Mouse (Mus musculus) hematopoietic multipotent progenitor cell, adult 10-12 weeks (in vitro differentiated cells): ENCODE measurements around the gene Nsd1. TPM values are rescaled to one million over a fixed set of nuclear protein-coding genes. Genes with fewer than 3 reads are reported as not detected.

Experiments used
- polyA plus RNA-seq: library from polyadenylated mRNA; stranded (reverse); fragments of >175 nt; gene quantifications from 2 replicates; pipeline ENCODE4 v1.2.3, GENCODE M21; 2012; ENCODE audit warnings: low replicate concordance

Nsd1 gene
- 20.4 and 23.9 TPM in 2 replicates for polyA plus RNA-seq

DNA sequence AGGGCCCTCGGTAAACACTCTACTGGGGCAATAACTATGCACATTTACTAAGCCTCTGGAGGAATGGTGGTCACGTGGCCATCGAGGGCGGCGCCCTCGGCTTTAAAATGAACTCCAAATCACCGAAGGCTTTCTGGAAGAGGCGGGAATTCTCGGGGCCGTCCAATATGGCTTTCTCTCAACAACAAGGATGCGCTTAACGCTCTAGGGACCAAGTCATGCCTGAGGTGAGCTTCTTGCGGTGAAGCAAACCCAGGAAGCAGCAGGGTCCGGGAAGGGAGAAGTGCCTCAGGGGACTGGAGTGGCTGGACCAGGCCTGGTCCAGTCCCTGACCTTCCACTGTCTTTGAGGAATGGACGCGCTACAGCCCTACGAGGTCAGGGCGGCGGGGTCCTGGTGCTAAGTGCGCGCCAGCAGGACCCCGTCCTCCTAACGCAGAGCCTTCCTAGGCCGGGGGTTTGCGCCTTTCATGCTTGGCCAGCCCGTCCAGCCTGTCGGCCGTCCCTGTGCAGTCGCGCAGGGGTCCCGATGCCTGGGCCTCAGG lies at the start of gene Nsd1:
Gene Nsd1 (plus strand): TSS at position 134 of the 544 bp plus-strand sequence.

DNA sequence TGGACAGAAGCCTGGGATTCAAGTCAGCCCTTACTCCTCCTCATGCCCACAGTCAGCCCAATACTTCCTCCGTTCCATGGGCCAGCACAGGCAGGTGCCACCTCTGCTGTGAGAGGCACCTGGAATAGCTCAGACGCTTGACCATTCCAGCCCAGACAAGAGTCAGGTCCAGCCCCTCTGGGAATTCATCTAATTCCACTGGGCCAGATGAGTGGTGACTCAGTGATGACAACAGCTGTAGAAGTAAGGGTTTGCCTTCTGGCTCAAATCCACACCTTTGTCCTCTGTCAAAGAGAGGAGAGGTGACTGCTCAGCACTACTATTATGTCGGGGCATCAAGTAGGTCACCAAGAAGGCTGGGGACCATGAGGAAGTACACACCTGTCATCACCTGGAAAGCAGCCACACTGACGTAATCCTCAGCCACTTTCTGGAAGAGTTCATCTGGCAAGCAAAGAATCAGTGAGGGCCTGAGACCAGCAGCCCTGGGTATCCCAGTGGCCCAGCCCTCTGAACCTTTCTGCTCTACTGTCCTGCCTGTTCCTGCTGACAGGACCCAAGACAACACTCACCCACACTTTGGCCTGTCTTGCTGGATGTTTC lies 110.5 kb downstream of the Nsd1 start, which contains the start of gene Prelid1:
Gene Prelid1 (plus strand): TSS at position 570 of the 603 bp plus-strand sequence.

DNA sequence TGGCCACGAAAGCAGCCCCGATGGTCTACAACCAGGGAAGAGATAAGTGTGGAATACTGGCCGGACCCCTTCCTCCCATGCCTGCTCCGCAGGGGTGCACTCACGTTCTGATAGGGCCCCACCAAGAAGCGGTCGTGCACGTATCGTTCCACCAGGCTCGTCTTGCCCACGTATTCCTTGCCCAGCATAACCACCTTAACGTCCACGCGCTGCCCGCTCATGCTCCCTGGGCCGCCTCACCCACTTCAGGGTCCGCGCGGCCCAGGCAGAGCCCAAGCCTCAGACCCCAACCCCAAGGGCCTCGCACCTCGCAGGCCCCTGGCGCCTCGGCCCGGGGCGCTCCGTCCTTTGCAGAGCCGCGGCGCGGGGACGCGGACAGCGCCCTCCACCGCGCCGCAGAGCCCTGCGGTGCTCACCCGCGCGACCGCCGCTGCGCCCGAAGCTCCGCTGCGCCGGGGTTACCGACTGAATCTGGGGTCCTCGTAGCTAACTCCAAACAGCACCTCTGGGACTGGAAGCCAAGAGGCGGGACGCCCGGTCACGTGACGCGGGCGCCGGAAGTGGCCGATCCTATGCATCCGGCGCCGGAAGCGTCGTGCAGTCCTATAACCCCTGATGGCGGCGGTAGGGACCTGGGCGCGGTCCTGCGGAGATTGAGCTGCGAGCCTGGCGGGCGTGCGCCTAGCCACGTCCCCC lies 112.0 kb downstream of the Nsd1 start, which contains the start of gene Rab24:
Gene Rab24 (minus strand): TSS at position 513 of the 696 bp plus-strand sequence.

DNA sequence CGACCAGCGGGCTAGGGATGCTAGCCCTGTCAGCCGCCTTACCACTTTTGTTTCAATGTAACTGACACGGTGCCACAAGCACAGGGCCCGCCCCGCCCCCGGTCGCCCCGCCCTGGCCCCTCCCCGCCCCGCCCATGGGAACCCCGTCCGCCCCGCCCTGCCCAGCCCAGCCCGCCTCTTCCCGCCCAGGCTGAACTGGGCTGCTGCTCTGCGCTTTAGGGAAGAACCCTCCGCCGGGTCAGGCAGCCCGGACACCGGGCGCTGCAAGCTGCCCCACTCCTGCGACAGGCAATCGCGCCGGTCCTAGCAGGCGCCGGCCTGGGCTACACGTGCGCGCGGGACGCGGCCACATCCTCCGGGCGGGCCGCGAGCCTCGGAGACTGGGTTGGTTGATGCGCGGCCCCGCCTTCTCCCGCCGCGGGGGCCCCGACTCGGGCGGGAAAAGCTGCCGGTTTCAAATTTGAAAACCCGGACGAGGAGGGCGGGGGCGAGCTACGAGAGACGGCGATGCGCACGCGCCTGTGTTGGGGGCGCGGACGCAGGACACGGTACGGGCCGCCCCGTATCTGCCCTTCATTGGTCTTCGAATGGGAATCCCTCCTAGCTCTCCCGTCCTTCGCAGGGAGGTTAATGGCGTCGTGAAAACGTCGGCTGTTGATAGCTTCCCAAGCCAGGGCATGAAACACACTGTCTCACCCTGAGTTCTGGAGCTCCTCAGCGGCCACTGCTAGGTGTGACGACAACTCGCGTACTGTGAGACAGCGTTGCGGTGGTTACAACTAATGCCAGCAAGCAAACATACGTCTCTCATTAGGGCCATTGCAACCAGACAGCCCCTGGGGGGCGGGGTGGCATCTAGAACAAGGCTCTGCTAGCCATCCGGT lies 120.3 kb downstream of the Nsd1 start, which contains the start of gene Mxd3:
Gene Mxd3 (minus strand): TSS at position 141 of the 884 bp plus-strand sequence.

DNA sequence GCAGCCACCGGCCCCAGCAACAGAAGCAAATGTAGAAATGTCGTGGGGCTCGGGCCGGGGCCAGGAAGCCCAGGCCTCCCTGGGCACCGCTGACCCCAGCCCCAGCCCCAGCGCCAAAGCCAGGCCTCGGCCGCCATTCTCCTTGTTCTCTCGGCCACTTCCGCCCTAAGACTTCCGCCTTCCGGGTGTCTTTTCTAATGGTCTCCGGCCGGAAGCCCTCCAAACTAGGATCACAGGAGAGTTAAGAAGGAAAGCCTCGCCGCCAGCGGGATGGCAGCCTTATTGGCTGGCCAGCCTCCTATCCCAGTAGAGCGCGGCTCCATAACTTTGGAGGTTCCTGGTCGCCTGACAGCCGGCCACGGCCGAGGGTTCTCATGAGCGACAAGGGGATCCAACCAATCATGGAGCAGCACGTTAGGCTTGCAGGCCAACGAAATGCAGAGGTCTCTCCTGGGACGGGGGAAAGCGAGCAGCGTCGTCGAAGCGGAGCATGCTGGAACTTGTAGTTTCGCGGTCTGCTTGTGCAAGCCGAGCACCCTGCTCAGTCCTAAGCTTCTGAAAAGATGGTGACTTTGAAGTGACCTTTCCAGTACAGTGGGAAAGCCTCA lies 153.0 kb downstream of the Nsd1 start, which contains the start of gene Lman2:
Gene Lman2 (minus strand): TSS at position 331 of the 608 bp plus-strand sequence.

Other genes starting within 250 kb of the Nsd1 start
- gene Hk3, start 188.4 kb upstream of the Nsd1 start, polyA plus RNA-seq, result 10.7 and 16.8 TPM in 2 replicates
- gene Uimc1, start 109.5 kb upstream of the Nsd1 start, polyA plus RNA-seq, result 7.8 and 11.6 TPM in 2 replicates
- gene Zfp346, start 104.5 kb upstream of the Nsd1 start, polyA plus RNA-seq, result 8.9 and 26.7 TPM in 2 replicates
- not detected in 2 replicates for gene Gm17617, start 76.2 kb upstream of the Nsd1 start, polyA plus RNA-seq
- gene Fgfr4, start 57.1 kb upstream of the Nsd1 start, polyA plus RNA-seq, result 0.08 TPM in 1 of 2 replicates, not detected in the other
- 229 and 294 TPM in 2 replicates for gene Prelid1, start 110.7 kb downstream of the Nsd1 start, polyA plus RNA-seq
- 89.1 and 111 TPM in 2 replicates for gene Rab24, start 112.2 kb downstream of the Nsd1 start, polyA plus RNA-seq
- 5.3 and 15.9 TPM in 2 replicates for gene Mxd3, start 120.0 kb downstream of the Nsd1 start, polyA plus RNA-seq
- 49.6 and 89.4 TPM in 2 replicates for gene Lman2, start 153.0 kb downstream of the Nsd1 start, polyA plus RNA-seq
- 59.4 and 65.0 TPM in 2 replicates for gene Rgs14, start 159.9 kb downstream of the Nsd1 start, polyA plus RNA-seq
- gene Slc34a1, start 188.4 kb downstream of the Nsd1 start, polyA plus RNA-seq, result 0.49 and 0.69 TPM in 2 replicates
- not detected in 2 replicates for gene Pfn3, start 205.4 kb downstream of the Nsd1 start, polyA plus RNA-seq
- 0.29 TPM in 2 replicates for gene F12, start 217.0 kb downstream of the Nsd1 start, polyA plus RNA-seq
- 242 and 271 TPM in 2 replicates for gene Grk6, start 235.3 kb downstream of the Nsd1 start, polyA plus RNA-seq